8 mouse cellular contexts compared by ENCODE assay signal in the genomic region with DNA sequence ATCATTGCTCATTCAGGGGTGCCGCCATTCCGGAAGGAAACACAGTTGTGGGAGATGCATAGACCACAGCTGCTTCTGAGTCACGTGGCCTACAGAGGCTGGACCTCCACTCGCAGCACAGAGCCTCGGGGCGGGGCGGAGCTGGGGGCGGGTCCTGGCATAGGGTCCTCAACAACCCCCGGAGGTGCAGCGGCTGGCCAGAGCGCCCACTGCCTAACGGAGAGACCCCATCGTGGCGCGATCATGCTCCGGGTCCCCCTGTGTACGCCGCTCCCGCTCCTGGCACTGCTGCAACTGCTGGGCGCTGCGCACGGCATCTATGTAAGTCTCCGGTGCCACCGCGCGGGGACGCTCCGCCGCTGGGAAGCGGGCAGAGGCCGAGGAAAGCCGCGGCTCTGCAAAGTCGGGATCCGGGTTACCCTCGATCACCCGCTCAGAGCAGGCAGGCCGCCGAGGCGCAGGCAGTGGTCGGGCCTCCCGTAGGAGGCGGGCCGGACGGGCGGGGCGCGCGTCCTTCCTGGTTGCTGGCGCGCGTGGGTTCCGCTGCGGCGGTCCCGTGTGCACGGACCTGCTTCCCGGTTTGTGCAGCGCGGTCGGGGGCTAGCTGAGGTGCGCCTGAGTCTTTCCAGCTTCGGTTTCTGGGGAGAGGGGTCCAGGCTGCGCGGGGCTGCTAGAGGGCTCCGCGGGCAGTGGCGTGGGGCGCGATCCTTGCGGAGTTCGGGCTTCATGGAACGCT. TPM values are rescaled to one million over a fixed set of nuclear protein-coding genes. Genes with fewer than 3 reads are reported as not detected.
DNase-seq lines count a peak whose midpoint lies in the region; ATAC-seq and TF ChIP-seq lines count a peak whose summit lies in the region.

A gene (plus strand): TSS at position 128 of the 736 bp plus-strand sequence.
A gene (plus strand): TSS at position 157 of the 736 bp plus-strand sequence.

- H3K4me2 ChIP-seq in lung, embryonic 15.5 days = peak within 1 kb of the TSS; percentile 84

- H3K9me3 ChIP-seq in hindbrain, embryonic 10.5 days = peaks cover 13% of the 10 kb centered on the region
- H3K9me3 ChIP-seq in lung, embryonic 15.5 days = no peaks in the 10 kb centered on the region

- peak; percentile 96 for ATAC-seq in frontal cortex, adult (ENCODE audit: low TSS enrichment)
- ATAC-seq in lung, embryonic 15.5 days (ENCODE audit: borderline replicate concordance, extremely low read depth, low FRiP score, low TSS enrichment) = peak; percentile 98

- H3K9ac ChIP-seq in lung, embryonic 15.5 days = peak within 1 kb of the TSS; percentile 78

- WGBS in hindbrain, embryonic 10.5 days = under 1% methylated on average over 73 of the region's 73 CpGs
- under 1% methylated on average over 73 of the region's 73 CpGs for WGBS in lung, embryonic 15.5 days
- WGBS in olfactory bulb, adult 2 months = under 1% methylated on average over 73 of the region's 73 CpGs
- WGBS in thymus, adult 2 months = under 1% methylated on average over 73 of the region's 73 CpGs

- 0 out of 2 replicates have a peak, but pooled peaks have one; percentile 17 for TF ChIP-seq POLR2A in olfactory bulb, adult 2 months (IDR thresholded peaks at IDR 0.05; ENCODE audit: insufficient read depth, low read depth, low read length)
- TF ChIP-seq POLR2A in thymus, adult 2 months (IDR thresholded peaks at IDR 0.05; ENCODE audit: control insufficient read depth, extremely low read depth, insufficient read depth, low read length, poor library complexity) = 0 out of 2 replicates have a peak, but pooled peaks have one; percentile 43

- H3K36me3 ChIP-seq in hindbrain, embryonic 10.5 days = peaks cover 27% of the 10 kb centered on the region
- peaks cover 18% of the 10 kb centered on the region for H3K36me3 ChIP-seq in lung, embryonic 15.5 days
- H3K36me3 ChIP-seq in thymus, adult 2 months (ENCODE audit: control insufficient read depth, insufficient read depth, low read length) = peaks cover 6% of the 10 kb centered on the region

- peaks cover 16% of the 10 kb centered on the region for H3K4me1 ChIP-seq in hindbrain, embryonic 10.5 days (replicated peaks)
- peaks cover 12% of the 10 kb centered on the region for H3K4me1 ChIP-seq in lung, embryonic 15.5 days
- peaks cover 6% of the 10 kb centered on the region for H3K4me1 ChIP-seq in olfactory bulb, adult 2 months (ENCODE audit: control insufficient read depth, insufficient read depth, low read length)
- peaks cover 10% of the 10 kb centered on the region for H3K4me1 ChIP-seq in thymus, adult 2 months (replicated peaks; ENCODE audit: control insufficient read depth, insufficient read depth, low read length)

- peak; percentile 51; the same call in 1 of the 2 replicates for TF ChIP-seq CTCF in olfactory bulb, adult 2 months (IDR thresholded peaks at IDR 0.05; ENCODE audit: insufficient read depth, low read depth, low read length)
- TF ChIP-seq CTCF in thymus, adult 2 months (IDR thresholded peaks at IDR 0.05; ENCODE audit: borderline replicate concordance, control insufficient read depth, extremely low read depth, insufficient read depth, low read length, poor library complexity) = 0 out of 2 replicates have a peak, but pooled peaks have one; percentile 33

- H3K4me3 ChIP-seq in hindbrain, embryonic 10.5 days = peak within 1 kb of the TSS; percentile 88
- H3K4me3 ChIP-seq in lung, embryonic 15.5 days = peak within 1 kb of the TSS; percentile 88
- H3K4me3 ChIP-seq in olfactory bulb, adult 2 months (ENCODE audit: insufficient read depth, low read depth, low read length) = peak within 1 kb of the TSS; percentile 62
- H3K4me3 ChIP-seq in thymus, adult 2 months (ENCODE audit: control insufficient read depth, insufficient read depth, low read length) = peak within 1 kb of the TSS; percentile 83

- H3K27ac ChIP-seq in hindbrain, embryonic 10.5 days = peak within 1 kb of the TSS; percentile 94
- H3K27ac ChIP-seq in lung, embryonic 15.5 days = peak within 1 kb of the TSS; percentile 91
- peak within 1 kb of the TSS; percentile 89 for H3K27ac ChIP-seq in olfactory bulb, adult 2 months (ENCODE audit: insufficient read depth, low read depth, low read length)
- peak within 1 kb of the TSS; percentile 62 for H3K27ac ChIP-seq in thymus, adult 2 months (ENCODE audit: control insufficient read depth, insufficient read depth, low read length)

- no peaks in the 10 kb centered on the region for H3K27me3 ChIP-seq in hindbrain, embryonic 10.5 days (ENCODE audit: insufficient read depth, poor library complexity, severe bottlenecking)
- H3K27me3 ChIP-seq in lung, embryonic 15.5 days = no peaks in the 10 kb centered on the region
- H3K27me3 ChIP-seq in thymus, adult 2 months (ENCODE audit: control insufficient read depth, insufficient read depth, low read length) = no peaks in the 10 kb centered on the region

- DNase-seq in MN1 (ENCODE audit: low spot score) = peak; percentile 82
- DNase-seq in cerebellum, adult 9-10 months = peak; percentile 67
- DNase-seq in hindbrain, embryonic 10.5 days (ENCODE audit: low spot score) = peak; percentile 96
- DNase-seq in layer of hippocampus, adult 9-10 months (ENCODE audit: low spot score) = peak; percentile 48
- peak; percentile 83 for DNase-seq in thymus, adult 2 months

RNA-seq across cellular contexts. Expression of the first gene that starts in this region (rescaled TPM):
- 22.4 and 23.1 TPM in 2 replicates for polyA plus RNA-seq in hindbrain, embryonic 10.5 days (2016; fragmentation: Nextera tagmentation; extraction: Ambion mirVana)
- 42.6 and 47.7 TPM in 2 replicates for polyA plus RNA-seq in lung, embryonic 15.5 days (2015; fragmentation: Nextera tagmentation; extraction: Ambion mirVana)
- polyA plus RNA-seq in olfactory bulb, adult 2 months (2012; ENCODE audit: insufficient read depth, insufficient read length, low replicate concordance, missing spikeins) = not detected in 2 replicates
- polyA plus RNA-seq in thymus, adult 2 months (2012; rRNA removed) = 55.3 and 59.5 TPM in 2 replicates

RNA-seq across cellular contexts. Expression of the second gene that starts in this region (rescaled TPM):
- 9.9 and 12.3 TPM in 2 replicates for polyA plus RNA-seq in hindbrain, embryonic 10.5 days (2016; fragmentation: Nextera tagmentation; extraction: Ambion mirVana)
- polyA plus RNA-seq in lung, embryonic 15.5 days (2015; fragmentation: Nextera tagmentation; extraction: Ambion mirVana) = 9.5 and 10.1 TPM in 2 replicates
- polyA plus RNA-seq in olfactory bulb, adult 2 months (2012; ENCODE audit: insufficient read depth, insufficient read length, low replicate concordance, missing spikeins) = not detected in 2 replicates
- polyA plus RNA-seq in thymus, adult 2 months (2012; rRNA removed) = 23.8 and 25.4 TPM in 2 replicates

Comparison
In these comparisons a context has a peak if more than half of its experiments do, and no peak if none do; other contexts are left out.
1. Peak in every context shown above with its lines: DNase-seq, ATAC-seq, H3K4me3 ChIP-seq and H3K27ac ChIP-seq.
2. RNA of the second gene that starts in this region (polyA plus RNA-seq): 23.8 to 25.4 TPM in thymus, adult 2 months, 9.5 to 10.1 TPM in lung, embryonic 15.5 days and 9.9 to 12.3 TPM in hindbrain, embryonic 10.5 days; not detected in olfactory bulb, adult 2 months; every median in the first group is over 10 times any median in the second.